Mouse (Mus musculus): ENCODE data around the gene Slc15a5.

GRCm38 (mm10) chr6:138095060-138095459 lies 15.3 kb upstream of the Slc15a5 start:
- no peak for TF ChIP-seq POLR2A (IDR thresholded peaks at IDR 0.05; ENCODE audit: control insufficient read depth, extremely low read depth, insufficient read depth, low read length, poor library complexity)
- TF ChIP-seq CTCF (IDR thresholded peaks at IDR 0.05; ENCODE audit: borderline replicate concordance, control insufficient read depth, extremely low read depth, insufficient read depth, low read length, poor library complexity), result no peak
